Mouse (Mus musculus): ENCODE measurements at regions not wholly inside any gene's neighbourhood (a gene's known extent, or its start where the extent isn't known, plus 50 kb on each side); places are given as distances from the start of the nearest gene placed in this dataset.

GRCm38 (mm10) chr8:47615061-47615460 is 60.3 kb downstream of the Ing2 start:
- DNase-seq (ENCODE audit: low spot score) = no peak

GRCm38 (mm10) chr8:47611773-47612433 is 63.5 kb downstream of the Ing2 start:
- DNase-seq (ENCODE audit: low spot score) = peak; percentile 30

GRCm38 (mm10) chr8:47609969-47610368 is 65.4 kb downstream of the Ing2 start:
- no peak for DNase-seq (ENCODE audit: low spot score)

GRCm38 (mm10) chr8:47604198-47604835 is 70.9 kb downstream of the Rwdd4a start:
- DNase-seq (ENCODE audit: low spot score) = no peak

Data from testis, postnatal 14 days (tissue).